In the genomic region with DNA sequence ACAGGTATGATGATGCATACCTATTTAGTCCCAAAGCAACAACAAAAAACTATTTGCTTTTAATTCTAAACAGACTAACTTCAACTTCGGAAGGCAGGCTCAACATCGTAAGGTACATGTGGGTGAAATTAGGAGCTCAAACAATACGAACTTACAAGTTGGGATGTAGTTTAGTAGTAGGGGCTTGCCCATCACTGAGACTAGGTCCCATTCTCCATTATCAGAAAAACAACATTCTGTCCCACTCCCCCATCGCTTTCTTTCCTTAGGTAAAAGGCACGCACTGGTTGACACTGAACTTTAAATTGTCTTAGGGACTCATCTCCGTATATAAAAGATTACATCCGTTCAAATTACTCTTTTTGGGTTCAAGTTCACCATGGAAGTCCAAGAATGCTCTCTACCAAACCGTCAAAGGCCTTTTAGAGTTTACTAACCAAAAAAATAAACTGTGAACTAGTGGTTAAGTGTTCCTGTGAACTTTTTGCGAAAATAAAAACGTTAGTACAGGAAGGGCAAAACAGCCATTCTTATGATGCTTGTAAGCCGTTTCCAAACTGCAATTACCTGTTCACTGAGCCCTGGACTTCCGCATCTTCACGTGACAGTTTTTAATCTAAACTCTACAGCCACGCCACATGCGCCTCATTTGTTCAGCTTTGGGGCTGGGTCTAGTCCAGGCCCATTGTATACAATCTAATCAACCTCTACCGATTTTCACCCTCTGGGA, we compare ENCODE assay signal across 8 mouse cellular contexts. TPM values are rescaled to one million over a fixed set of nuclear protein-coding genes. Genes with fewer than 3 reads are reported as not detected.
DNase-seq lines count a peak whose midpoint lies in the region; ATAC-seq and TF ChIP-seq lines count a peak whose summit lies in the region.

No protein-coding gene starts in this region.

- 1% methylated on average over 16 of the region's 16 CpGs for WGBS in heart, embryonic 14.5 days
- 3% methylated on average over 16 of the region's 16 CpGs for WGBS in hindbrain, embryonic 12.5 days
- 1% methylated on average over 16 of the region's 16 CpGs for WGBS in liver, adult 2 months
- 1% methylated on average over 16 of the region's 16 CpGs for WGBS in midbrain, postnatal 0 days

- no peaks in the 10 kb centered on the region for H3K27me3 ChIP-seq in heart, embryonic 14.5 days (ENCODE audit: control insufficient read depth, insufficient read depth, low read length)
- no peaks in the 10 kb centered on the region for H3K27me3 ChIP-seq in hindbrain, embryonic 12.5 days
- H3K27me3 ChIP-seq in liver, adult 2 months (ENCODE audit: control insufficient read depth, insufficient read depth, low read length), result no peaks in the 10 kb centered on the region
- no peaks in the 10 kb centered on the region for H3K27me3 ChIP-seq in midbrain, postnatal 0 days (ENCODE audit: insufficient read depth, low read length)

- H3K36me3 ChIP-seq in heart, embryonic 14.5 days (ENCODE audit: control insufficient read depth, insufficient read depth, low read length), result no peaks in the 10 kb centered on the region
- H3K36me3 ChIP-seq in hindbrain, embryonic 12.5 days, result no peaks in the 10 kb centered on the region
- H3K36me3 ChIP-seq in liver, adult 2 months (ENCODE audit: control insufficient read depth, insufficient read depth, low read length), result no peaks in the 10 kb centered on the region
- no peaks in the 10 kb centered on the region for H3K36me3 ChIP-seq in midbrain, postnatal 0 days (ENCODE audit: insufficient read depth, low read length)

- peaks cover 3 to 22% of the 10 kb centered on the region in 2 experiments; a peak in 3 of 4 replicates for H3K4me1 ChIP-seq in heart, embryonic 14.5 days (ENCODE audit: control insufficient read depth in 2 of 2, insufficient read depth in 2 of 2, low read length in 2 of 2)
- H3K4me1 ChIP-seq in hindbrain, embryonic 12.5 days, result peaks cover 22% of the 10 kb centered on the region
- H3K4me1 ChIP-seq in liver, adult 2 months (ENCODE audit: control insufficient read depth, insufficient read depth, low read length), result peaks cover 13% of the 10 kb centered on the region
- H3K4me1 ChIP-seq in midbrain, postnatal 0 days (ENCODE audit: insufficient read depth, low read length), result no peaks in the 10 kb centered on the region

- no peaks in the 10 kb centered on the region for H3K9me3 ChIP-seq in heart, embryonic 14.5 days (ENCODE audit: control insufficient read depth, low read length)
- H3K9me3 ChIP-seq in hindbrain, embryonic 12.5 days (replicated peaks), result no peaks in the 10 kb centered on the region
- H3K9me3 ChIP-seq in midbrain, postnatal 0 days (ENCODE audit: low read length), result no peaks in the 10 kb centered on the region

- peak overlapping the region; percentile 89 for H3K4me2 ChIP-seq in heart, embryonic 14.5 days (ENCODE audit: low read length)
- H3K4me2 ChIP-seq in hindbrain, embryonic 12.5 days (replicated peaks), result peak overlapping the region; percentile 73
- peak overlapping the region; percentile 66 for H3K4me2 ChIP-seq in midbrain, postnatal 0 days (ENCODE audit: low read depth, low read length, poor library complexity, severe bottlenecking)

- ATAC-seq in heart, embryonic 14.5 days (ENCODE audit: insufficient number of reproducible peaks, insufficient read depth, low FRiP score, low read depth), result no peak
- no peak; the same call in 1 of the 2 replicates for ATAC-seq in hindbrain, embryonic 12.5 days (ENCODE audit: low FRiP score)
- no peak for ATAC-seq in midbrain, postnatal 0 days (ENCODE audit: low FRiP score)
- ATAC-seq in monocyte, adult 5-6 weeks (replicated peaks; ENCODE audit: insufficient number of reproducible peaks, low FRiP score, low TSS enrichment, poor library complexity, severe bottlenecking), result no peak

- TF ChIP-seq POLR2A in liver, adult 2 months (IDR thresholded peaks at IDR 0.05; ENCODE audit: extremely low read depth, insufficient read depth, low read length), result no peak

- no peak for DNase-seq in heart, adult 11 months
- peak; percentile 50 for DNase-seq in adipocyte (ENCODE audit: low spot score)
- peak; percentile 57 for DNase-seq in liver, adult 2 months (ENCODE audit: extremely low read depth, low read depth, low spot score)
- peak; percentile 35 for DNase-seq in midbrain, postnatal 0 days (ENCODE audit: low spot score)
- no peak for DNase-seq in right cerebral cortex, postnatal 25 days

- TF ChIP-seq CTCF in liver, adult 2 months (IDR thresholded peaks at IDR 0.05; ENCODE audit: low read depth, low read length), result no peak
- TF ChIP-seq CTCF in midbrain, postnatal 0 days (IDR thresholded peaks at IDR 0.05), result no peak

- H3K27ac ChIP-seq in heart, embryonic 14.5 days (replicated peaks in 1 of 2; ENCODE audit: control insufficient read depth in 1 of 2, insufficient read depth in 1 of 2, low read depth in 2 of 2, low read length in 2 of 2), result peak overlapping the region; percentile 95 to 99
- H3K27ac ChIP-seq in hindbrain, embryonic 12.5 days, result peak overlapping the region; percentile 98
- H3K27ac ChIP-seq in liver, adult 2 months (replicated peaks; ENCODE audit: insufficient read depth, low read depth, low read length), result peak overlapping the region; percentile 76
- peak overlapping the region; percentile 97 for H3K27ac ChIP-seq in midbrain, postnatal 0 days (ENCODE audit: low read depth, low read length)

- H3K79me2 ChIP-seq in liver, adult 2 months (ENCODE audit: control insufficient read depth, insufficient read depth, low read length), result peaks cover 6% of the 10 kb centered on the region; the same call in 1 of the 2 replicates

- peak overlapping the region; percentile 63 to 88 for H3K4me3 ChIP-seq in heart, embryonic 14.5 days (ENCODE audit: control insufficient read depth in 1 of 2, insufficient read depth in 1 of 2, low read depth in 1 of 2, low read length in 2 of 2)
- H3K4me3 ChIP-seq in hindbrain, embryonic 12.5 days, result peak overlapping the region; percentile 93
- H3K4me3 ChIP-seq in liver, adult 2 months (ENCODE audit: insufficient read depth, low read depth, low read length), result peak overlapping the region; percentile 92
- peak overlapping the region; percentile 85 for H3K4me3 ChIP-seq in midbrain, postnatal 0 days (ENCODE audit: low read depth, low read length)

- H3K9ac ChIP-seq in heart, embryonic 14.5 days (ENCODE audit: low read length), result peak overlapping the region; percentile 86
- peak overlapping the region; percentile 97 for H3K9ac ChIP-seq in hindbrain, embryonic 12.5 days
- H3K9ac ChIP-seq in liver, adult 2 months (ENCODE audit: low read depth, low read length), result peak overlapping the region; percentile 89
- H3K9ac ChIP-seq in midbrain, postnatal 0 days (replicated peaks; ENCODE audit: low read length, poor library complexity, severe bottlenecking), result peak overlapping the region; percentile 87

RNA-seq across cellular contexts. Expression of a gene that starts 1.4 kb away (rescaled TPM):
- polyA plus RNA-seq in heart, embryonic 14.5 days (2014; fragmentation: Nextera tagmentation; extraction: Ambion mirVana), result 177 and 191 TPM in 2 replicates
- polyA plus RNA-seq in hindbrain, embryonic 12.5 days (2016; fragmentation: Nextera tagmentation; extraction: Ambion mirVana), result 389 and 397 TPM in 2 replicates
- total RNA-seq in liver, adult 2 months (2014; rRNA removed), result 49.4 and 53.4 TPM in 2 replicates
- polyA plus RNA-seq in liver, adult 2 months (2012; rRNA removed), result 9.4 and 12.8 TPM in 2 replicates
- total RNA-seq in midbrain, postnatal 0 days (2014; rRNA removed), result 128 and 170 TPM in 2 replicates
- polyA plus RNA-seq in midbrain, postnatal 0 days (2015; fragmentation: Nextera tagmentation; extraction: Ambion mirVana), result 179 and 208 TPM in 2 replicates
- 625 to 777 TPM (median 669 TPM) in 3 replicates for total RNA-seq in monocyte, adult 5-6 weeks (2017)

Comparison
In these comparisons a context has a peak if more than half of its experiments do, and no peak if none do; other contexts are left out.
1. DNase-seq: peak in adipocyte (single experiment), liver, adult 2 months (single experiment) and midbrain, postnatal 0 days (single experiment); none in heart, adult 11 months (single experiment) and right cerebral cortex, postnatal 25 days (single experiment).
2. RNA of a gene that starts 1.4 kb away (polyA plus RNA-seq): 389 to 397 TPM in hindbrain, embryonic 12.5 days, 179 to 208 TPM in midbrain, postnatal 0 days and 177 to 191 TPM in heart, embryonic 14.5 days; 9.4 to 12.8 TPM in liver, adult 2 months; every median in the first group is over 10 times any median in the second.
3. Peak in every context shown above with its lines, with median percentiles within 50 percentile points of each other: H3K27ac ChIP-seq, H3K4me2 ChIP-seq, H3K4me3 ChIP-seq and H3K9ac ChIP-seq.